Mouse (Mus musculus): ENCODE data around the gene Cpa2. TPM values are rescaled to one million over a fixed set of nuclear protein-coding genes. Genes with fewer than 3 reads are reported as not detected.
A peak's percentile ranks its signal among the peaks of the same experiment; 100 is the strongest.

Gene Cpa2
- polyA plus RNA-seq (2015; fragmentation: Nextera tagmentation; extraction: Ambion mirVana) = 2.1 and 3.9 TPM in 2 replicates

- 71% methylated on average over 11 of the region's 11 CpGs for WGBS
- Histone ChIP-seq H3K4me2 (no peak within 1 kb of the TSS), H3K9me3 (replicated peaks) (no peaks in the 10 kb centered on the region), H3K4me1 (replicated peaks) (peaks cover 25% of the 10 kb centered on the region), H3K27me3 (no peaks in the 10 kb centered on the region), H3K36me3 (no peaks in the 10 kb centered on the region), H3K4me3 (no peak within 1 kb of the TSS), H3K27ac (peak within 1 kb of the TSS; percentile 56; the same call in 1 of the 2 replicates), H3K9ac (no peak within 1 kb of the TSS)
- ATAC-seq (replicated peaks; ENCODE audit: insufficient number of reproducible peaks, insufficient read depth, low FRiP score, low read depth) = no peak
Measured at GRCm38 (mm10) chr6:30541009-30541799, at the start of gene Cpa2. Gene Cpa2, plus strand, starts transcription at chr6:30541582.

- H3K27me3 ChIP-seq = no peaks in the 10 kb centered on the region
- ATAC-seq (replicated peaks; ENCODE audit: insufficient number of reproducible peaks, insufficient read depth, low FRiP score, low read depth) = no peak
- peaks cover 53% of the 10 kb centered on the region for H3K36me3 ChIP-seq
Measured at GRCm38 (mm10) chr6:30499049-30499448, 42.3 kb upstream of the Cpa2 start.

GRCm38 (mm10) chr6:30508824-30509223, 32.6 kb upstream of the Cpa2 start:
- H3K4me2 ChIP-seq = peak overlapping the region; percentile 72
- no peaks in the 10 kb centered on the region for H3K27me3 ChIP-seq
- peak overlapping the region; percentile 98 for H3K27ac ChIP-seq
- H3K9me3 ChIP-seq (replicated peaks) = no peaks in the 10 kb centered on the region
- WGBS = 6% methylated on average over 2 of the region's 2 CpGs
- peak overlapping the region; percentile 66 for H3K9ac ChIP-seq
- peaks cover 27% of the 10 kb centered on the region; the same call in 1 of the 2 replicates for H3K36me3 ChIP-seq
- no peak for ATAC-seq (replicated peaks; ENCODE audit: insufficient number of reproducible peaks, insufficient read depth, low FRiP score, low read depth)
- peak overlapping the region; percentile 64 for H3K4me3 ChIP-seq
- H3K4me1 ChIP-seq (replicated peaks) = peaks cover 9% of the 10 kb centered on the region

More at GRCm38 (mm10) chr6:30499049-30499448, 42.3 kb upstream of the Cpa2 start:
- WGBS = 66% methylated on average over 3 of the region's 3 CpGs
- Histone ChIP-seq H3K4me1 (replicated peaks) (0 out of 2 replicates have a peak, but pooled peaks cover 4% of the 10 kb centered on the region), H3K27ac (no peak overlapping the region), H3K4me3 (no peak overlapping the region), H3K4me2 (no peak overlapping the region), H3K9ac (no peak overlapping the region), H3K9me3 (replicated peaks) (no peaks in the 10 kb centered on the region)

GRCm38 (mm10) chr6:30509265-30510239, 31.8 kb upstream of the Cpa2 start, which contains the start of the genes Tmem209 and Ssmem1:
Gene Tmem209, minus strand, starts transcription at chr6:30509783.
Gene Ssmem1, plus strand, starts transcription at chr6:30509849.
- H3K4me2 ChIP-seq = peak within 1 kb of the TSS; percentile 72
- peak within 1 kb of the TSS; percentile 98 for H3K27ac ChIP-seq
- H3K27me3 ChIP-seq = no peaks in the 10 kb centered on the region
- ATAC-seq (replicated peaks; ENCODE audit: insufficient number of reproducible peaks, insufficient read depth, low FRiP score, low read depth) = peak; percentile 99
- H3K4me3 ChIP-seq = peak within 1 kb of the TSS; percentile 64
- peak within 1 kb of the TSS; percentile 66 for H3K9ac ChIP-seq
- under 1% methylated on average over 37 of the region's 37 CpGs for WGBS
- H3K4me1 ChIP-seq (replicated peaks) = peaks cover 16% of the 10 kb centered on the region
- H3K9me3 ChIP-seq (replicated peaks) = no peaks in the 10 kb centered on the region
- H3K36me3 ChIP-seq = peaks cover 22% of the 10 kb centered on the region; the same call in 1 of the 2 replicates

GRCm38 (mm10) chr6:30510291-30510690, 31.1 kb upstream of the Cpa2 start:
- peak overlapping the region; percentile 85 for H3K27ac ChIP-seq
- peaks cover 16% of the 10 kb centered on the region; the same call in 1 of the 2 replicates for H3K36me3 ChIP-seq
- WGBS = 77% methylated on average over 5 of the region's 5 CpGs
- no peaks in the 10 kb centered on the region for H3K9me3 ChIP-seq (replicated peaks)
- no peaks in the 10 kb centered on the region for H3K27me3 ChIP-seq
- no peak; the same call in 1 of the 2 replicates for ATAC-seq (replicated peaks; ENCODE audit: insufficient number of reproducible peaks, insufficient read depth, low FRiP score, low read depth)
- H3K9ac ChIP-seq = no peak overlapping the region
- H3K4me1 ChIP-seq (replicated peaks) = peaks cover 16% of the 10 kb centered on the region
- H3K4me2 ChIP-seq = peak overlapping the region; percentile 72
- no peak overlapping the region for H3K4me3 ChIP-seq

- no peak overlapping the region for H3K27ac ChIP-seq
- H3K4me2 ChIP-seq = no peak overlapping the region
- H3K9ac ChIP-seq = no peak overlapping the region
- WGBS = 28% methylated on average over 9 of the region's 9 CpGs
- peaks cover 13% of the 10 kb centered on the region for H3K4me1 ChIP-seq (replicated peaks)
- H3K4me3 ChIP-seq = no peak overlapping the region
- ATAC-seq (replicated peaks; ENCODE audit: insufficient number of reproducible peaks, insufficient read depth, low FRiP score, low read depth) = no peak
- no peaks in the 10 kb centered on the region for H3K9me3 ChIP-seq (replicated peaks)
- H3K36me3 ChIP-seq = no peaks in the 10 kb centered on the region
- H3K27me3 ChIP-seq = no peaks in the 10 kb centered on the region
Measured at GRCm38 (mm10) chr6:30514242-30514641, 27.1 kb upstream of the Cpa2 start.

GRCm38 (mm10) chr6:30520400-30520799, 21.0 kb upstream of the Cpa2 start:
- ATAC-seq (replicated peaks; ENCODE audit: insufficient number of reproducible peaks, insufficient read depth, low FRiP score, low read depth) = no peak
- 62% methylated on average over 11 of the region's 11 CpGs for WGBS
- H3K4me2 ChIP-seq = no peak overlapping the region
- no peaks in the 10 kb centered on the region for H3K36me3 ChIP-seq
- no peaks in the 10 kb centered on the region for H3K9me3 ChIP-seq (replicated peaks)
- no peak overlapping the region for H3K27ac ChIP-seq
- H3K9ac ChIP-seq = no peak overlapping the region
- H3K4me1 ChIP-seq (replicated peaks) = peaks cover 7% of the 10 kb centered on the region
- no peak overlapping the region for H3K4me3 ChIP-seq
- no peaks in the 10 kb centered on the region for H3K27me3 ChIP-seq

- Histone ChIP-seq H3K4me3 (no peak overlapping the region), H3K9ac (no peak overlapping the region), H3K4me1 (replicated peaks) (peaks cover 49% of the 10 kb centered on the region), H3K27ac (peak overlapping the region; percentile 85), H3K27me3 (no peaks in the 10 kb centered on the region), H3K9me3 (replicated peaks) (no peaks in the 10 kb centered on the region), H3K36me3 (no peaks in the 10 kb centered on the region), H3K4me2 (no peak overlapping the region)
- 48% methylated on average over 7 of the region's 7 CpGs for WGBS
- no peak for ATAC-seq (replicated peaks; ENCODE audit: insufficient number of reproducible peaks, insufficient read depth, low FRiP score, low read depth)
Measured at GRCm38 (mm10) chr6:30525456-30526332, 15.7 kb upstream of the Cpa2 start.

- H3K36me3 ChIP-seq = no peaks in the 10 kb centered on the region
- H3K4me3 ChIP-seq = no peak overlapping the region
- WGBS = 24% methylated on average over 19 of the region's 19 CpGs
- H3K27ac ChIP-seq = peak overlapping the region; percentile 85
- 0 out of 2 replicates have a peak, but pooled peaks have one; percentile 16 for ATAC-seq (replicated peaks; ENCODE audit: insufficient number of reproducible peaks, insufficient read depth, low FRiP score, low read depth)
- peaks cover 49% of the 10 kb centered on the region for H3K4me1 ChIP-seq (replicated peaks)
- no peaks in the 10 kb centered on the region for H3K27me3 ChIP-seq
- H3K9ac ChIP-seq = no peak overlapping the region
- H3K9me3 ChIP-seq (replicated peaks) = no peaks in the 10 kb centered on the region
- peak overlapping the region; percentile 33; the same call in 1 of the 2 replicates for H3K4me2 ChIP-seq
Measured at GRCm38 (mm10) chr6:30526586-30527515, 14.5 kb upstream of the Cpa2 start.
